Mouse (Mus musculus) retina, postnatal 1 day (tissue): ENCODE results near the gene Ces2e.
"Not testable (repeated sequence)": the region's sequence is repeated elsewhere in the genome, so short reads cannot be mapped to it uniquely, and the experiment has no call there.

ENCODE experiments used
- DNase-seq: peaks from one replicate; pipeline ENCODE4 v3.0.0-alpha.2; 2012

Gene Ces2e

GRCm38 (mm10) chr8:104925972-104926596, at the start of gene Ces2e:
TSS of gene Ces2e (plus strand) at chr8:104926260.
- DNase-seq, result no peak

GRCm38 (mm10) chr8:104886223-104886926, 39.7 kb upstream of the Ces2e start:
- DNase-seq, result not testable (repeated sequence)

- peak; percentile 3 for DNase-seq
These were observed 24.3 kb upstream of the Ces2e start for GRCm38 (mm10) chr8:104901746-104902145.

- no peak for DNase-seq
These were observed 18.9 kb upstream of the Ces2e start for GRCm38 (mm10) chr8:104907111-104907510.

GRCm38 (mm10) chr8:104909021-104909420, 17.0 kb upstream of the Ces2e start:
- not testable (repeated sequence) for DNase-seq

GRCm38 (mm10) chr8:104909651-104910050, 16.4 kb upstream of the Ces2e start:
- DNase-seq, result not testable (repeated sequence)

- no peak for DNase-seq
These were observed 1.2 kb downstream of the Ces2e start for GRCm38 (mm10) chr8:104927301-104927700.

- DNase-seq, result no peak
These were observed 18.6 kb downstream of the Ces2e start for GRCm38 (mm10) chr8:104944665-104945064.

- DNase-seq, result no peak
These were observed 21.0 kb downstream of the Ces2e start, which contains the start of gene Ces2f for GRCm38 (mm10) chr8:104947056-104947455. TSS of gene Ces2f (plus strand) at chr8:104947356.

- DNase-seq, result no peak
These were observed 23.0 kb downstream of the Ces2e start for GRCm38 (mm10) chr8:104949031-104949430.

- no peak for DNase-seq
These were observed 35.5 kb downstream of the Ces2e start, which contains the start of gene Ces2g for GRCm38 (mm10) chr8:104961537-104961961. TSS of gene Ces2g (plus strand) at chr8:104961718.

- no peak for DNase-seq
These were observed 36.3 kb downstream of the Ces2e start for GRCm38 (mm10) chr8:104962229-104962901.

GRCm38 (mm10) chr8:104963375-104963894, 37.4 kb downstream of the Ces2e start:
- no peak for DNase-seq

GRCm38 (mm10) chr8:104984126-104984525, 58.1 kb downstream of the Ces2e start:
- DNase-seq, result no peak
